Mouse (Mus musculus) cerebellum, postnatal 4 days (tissue): ENCODE measurements around the gene Btaf1.
"Not testable (repeated sequence)": the region's sequence is repeated elsewhere in the genome, so short reads cannot be mapped to it uniquely, and the experiment has no call there.

Source experiments
- DNase-seq, 2 experiments: peaks; one replicate each; pipeline ENCODE4 v3.0.0; 2022; ENCODE audit warnings: low spot score in 2 of 2, mixed read lengths in 1 of 2

Gene Btaf1

DNA sequence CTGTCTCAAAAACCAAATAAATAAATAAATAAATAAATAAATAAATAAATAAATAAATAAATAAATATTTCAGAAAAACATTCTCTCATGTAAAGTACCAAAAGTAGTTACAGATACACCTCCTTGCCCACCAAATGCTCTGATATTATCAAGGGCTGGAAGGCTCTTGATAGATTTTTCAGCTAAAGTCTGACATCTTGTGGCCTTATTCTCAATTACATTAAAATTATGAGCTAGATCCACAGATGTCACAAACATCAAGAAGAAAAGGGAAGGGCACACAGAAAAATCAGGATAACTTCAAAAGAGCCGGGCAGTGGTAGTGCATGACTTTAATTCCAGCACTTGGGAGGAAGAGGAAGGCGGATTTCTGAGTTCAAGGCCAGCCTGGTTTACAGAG lies 3.9 kb upstream of the Btaf1 start:
- no peak for DNase-seq

GRCm38 (mm10) chr19:36922936-36923335 lies 2.9 kb upstream of the Btaf1 start:
- no peak for DNase-seq

- no peak for DNase-seq
These were observed 816 bp downstream of the Btaf1 start for GRCm38 (mm10) chr19:36926553-36927236.

GRCm38 (mm10) chr19:36927800-36928361 lies 2.0 kb downstream of the Btaf1 start:
- DNase-seq, result no peak

GRCm38 (mm10) chr19:36929816-36930215 lies 3.9 kb downstream of the Btaf1 start:
- DNase-seq, result no peak

- no peak for DNase-seq
These were observed 6.2 kb downstream of the Btaf1 start for GRCm38 (mm10) chr19:36932097-36932496.

- DNase-seq, result no peak
These were observed 6.7 kb downstream of the Btaf1 start for GRCm38 (mm10) chr19:36932613-36933012.

DNA sequence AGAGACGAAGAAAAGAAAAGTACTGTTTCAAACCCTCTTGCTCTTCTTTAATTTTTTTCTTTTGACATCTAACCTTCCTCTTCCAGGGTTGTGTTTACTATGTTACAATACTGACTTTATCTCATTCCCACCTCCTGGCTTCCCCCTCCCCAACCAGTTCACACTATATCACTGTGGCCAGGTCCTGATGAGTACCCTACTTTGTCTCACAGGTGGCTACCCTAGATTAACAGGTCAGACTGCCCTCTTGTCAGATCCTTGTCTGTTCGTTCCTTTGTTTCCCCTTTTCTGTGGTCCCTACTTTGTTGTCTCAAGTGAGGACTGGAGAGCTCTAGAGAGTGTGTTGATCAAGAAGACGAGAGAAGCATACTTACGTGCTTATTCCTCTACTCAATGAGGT lies 10.4 kb downstream of the Btaf1 start:
- no peak for DNase-seq

GRCm38 (mm10) chr19:36938008-36938407 lies 12.1 kb downstream of the Btaf1 start:
- no peak for DNase-seq

DNA sequence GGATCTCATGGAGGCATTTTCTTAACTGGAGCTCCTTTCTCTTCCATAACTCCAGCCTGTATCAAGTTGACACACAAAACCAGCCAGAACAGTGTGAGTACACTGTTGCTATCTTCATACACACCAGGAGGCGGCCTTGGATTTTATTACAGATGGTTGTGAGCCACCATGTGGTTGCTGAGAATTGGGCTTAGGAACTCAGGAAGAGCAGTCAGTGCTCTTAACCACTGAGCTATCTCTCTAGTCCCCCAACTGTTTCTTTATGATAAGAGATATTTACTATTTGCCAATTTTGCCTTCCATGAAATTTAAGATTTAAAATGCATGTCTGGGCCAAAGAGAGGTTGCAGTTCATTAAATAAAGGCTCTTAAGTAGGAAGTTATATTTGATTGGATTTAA lies 14.2 kb downstream of the Btaf1 start:
- no peak for DNase-seq

DNA sequence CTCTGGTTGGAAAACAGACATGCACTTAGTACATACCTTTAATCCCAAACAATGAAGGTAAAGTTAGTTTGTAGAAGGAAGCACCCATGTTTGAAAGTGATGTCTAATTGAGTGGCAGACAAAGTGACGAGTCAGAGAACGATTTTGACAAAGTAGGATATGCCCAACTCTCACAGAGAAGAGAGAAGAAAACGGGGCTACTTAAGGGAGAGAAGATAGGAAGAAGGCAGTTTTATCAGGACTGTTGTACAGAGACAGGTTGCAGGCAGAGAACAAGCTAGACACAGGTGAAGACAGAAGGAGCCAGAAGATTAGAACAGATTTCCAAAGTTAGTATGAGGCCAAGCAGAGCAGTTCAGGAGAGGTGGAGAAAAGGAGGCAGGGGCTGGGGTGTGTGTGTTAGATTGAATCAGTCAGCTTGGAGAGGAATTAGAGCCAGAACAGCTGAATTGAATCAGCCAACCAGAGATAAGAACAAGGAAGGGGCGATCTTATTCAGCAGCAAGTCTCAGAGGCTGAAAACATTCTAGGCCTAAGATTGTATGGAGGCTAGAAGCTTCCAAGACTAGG lies 27.8 kb downstream of the Btaf1 start:
- no peak for DNase-seq

- no peak for DNase-seq
These were observed 32.5 kb downstream of the Btaf1 start for GRCm38 (mm10) chr19:36958331-36958730.

GRCm38 (mm10) chr19:36961320-36961719 lies 35.4 kb downstream of the Btaf1 start:
- DNase-seq, result no peak

DNA sequence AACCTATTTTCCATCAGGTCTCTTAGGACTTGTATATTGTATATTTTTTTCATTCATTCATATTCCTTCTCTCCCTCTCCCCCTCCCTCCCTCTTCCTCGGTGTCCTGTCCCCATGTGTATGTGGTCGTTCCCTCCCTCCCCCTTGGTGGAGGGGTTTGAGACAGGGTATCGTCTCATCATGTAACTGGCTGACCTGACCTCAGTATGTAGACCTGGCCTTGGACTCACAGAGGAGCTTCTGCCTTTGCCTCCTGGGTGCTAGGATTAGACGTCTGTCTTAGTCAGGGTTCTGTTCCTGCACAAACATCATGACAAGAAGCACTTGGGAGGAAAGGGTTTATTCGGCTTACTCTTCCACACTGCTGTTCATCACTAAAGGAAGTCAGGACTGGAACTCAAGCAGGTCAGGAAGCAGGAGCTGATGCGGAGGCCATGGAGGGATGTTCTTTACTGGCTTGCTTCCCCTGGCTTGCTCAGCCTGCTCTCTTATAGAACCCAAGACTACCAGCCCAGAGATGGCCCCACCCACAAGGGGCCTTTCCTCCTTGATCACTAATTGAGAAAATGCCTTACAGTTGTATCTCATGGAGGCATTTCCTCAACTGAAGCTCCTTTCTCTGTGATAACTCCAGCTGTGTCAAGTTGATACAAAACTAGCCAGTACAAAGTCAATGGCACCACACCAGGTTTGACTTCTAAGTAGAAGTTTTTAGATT lies 36.8 kb downstream of the Btaf1 start:
- not testable (repeated sequence) for DNase-seq

DNA sequence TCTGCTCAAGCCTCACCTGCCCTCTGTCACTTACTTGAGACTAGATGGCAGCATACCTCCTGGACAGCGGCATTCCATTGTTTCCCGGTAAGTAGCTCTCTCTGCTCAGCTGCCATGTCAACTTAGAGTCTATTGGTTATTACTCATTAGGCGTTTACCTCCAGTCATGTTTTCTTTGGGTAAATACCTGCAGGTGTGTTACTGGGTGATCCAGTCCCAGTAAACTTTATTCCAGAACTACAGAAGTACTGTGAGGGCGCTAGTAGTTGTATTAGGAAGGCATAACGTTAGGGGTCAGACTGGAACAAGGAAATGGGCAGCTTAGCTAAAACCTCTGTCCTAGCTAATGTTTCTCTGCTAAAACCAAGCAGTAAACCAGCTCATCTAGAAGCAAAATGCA lies 78.7 kb downstream of the Btaf1 start:
- DNase-seq, result no peak

- DNase-seq, result no peak
These were observed 84.0 kb downstream of the Btaf1 start for GRCm38 (mm10) chr19:37009878-37010281.

GRCm38 (mm10) chr19:37013461-37013860 lies 87.6 kb downstream of the Btaf1 start:
- DNase-seq, result no peak

DNA sequence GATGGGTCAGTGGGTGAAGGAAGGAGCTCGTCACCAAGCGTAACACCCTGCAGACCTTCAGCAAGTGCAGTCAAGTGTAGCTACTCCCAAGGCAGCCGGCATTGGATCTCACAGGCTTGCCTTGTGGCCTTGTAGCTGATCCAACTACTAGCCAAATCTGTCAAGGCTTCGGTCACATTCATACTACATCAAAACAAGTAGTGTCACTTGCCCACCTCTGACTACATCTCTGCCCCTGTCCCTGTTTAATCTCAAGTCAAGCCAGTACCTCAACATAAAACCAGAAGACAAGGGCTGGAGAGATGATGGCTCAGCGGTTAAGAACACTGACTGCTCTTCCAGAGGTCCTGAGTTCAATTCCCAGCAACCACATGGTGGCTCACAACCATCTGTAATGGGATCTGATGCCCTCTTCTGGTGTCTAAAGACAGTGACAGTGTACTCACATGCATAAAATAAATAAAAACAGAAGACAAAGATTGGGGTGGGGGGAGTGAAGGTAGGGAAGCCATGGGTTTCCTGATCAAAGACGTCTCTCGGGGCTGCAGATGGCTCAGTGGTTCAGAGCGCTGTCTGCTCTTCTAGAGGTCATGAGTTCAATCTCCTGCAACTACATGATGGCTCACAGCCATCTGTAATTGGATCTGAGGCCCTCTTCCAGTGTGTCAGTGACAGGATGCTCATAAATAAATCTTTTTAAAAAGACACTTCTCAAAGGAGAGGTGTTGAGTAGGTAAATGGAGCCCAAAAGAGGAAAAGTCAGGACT lies 88.5 kb downstream of the Btaf1 start:
- DNase-seq, result no peak

DNA sequence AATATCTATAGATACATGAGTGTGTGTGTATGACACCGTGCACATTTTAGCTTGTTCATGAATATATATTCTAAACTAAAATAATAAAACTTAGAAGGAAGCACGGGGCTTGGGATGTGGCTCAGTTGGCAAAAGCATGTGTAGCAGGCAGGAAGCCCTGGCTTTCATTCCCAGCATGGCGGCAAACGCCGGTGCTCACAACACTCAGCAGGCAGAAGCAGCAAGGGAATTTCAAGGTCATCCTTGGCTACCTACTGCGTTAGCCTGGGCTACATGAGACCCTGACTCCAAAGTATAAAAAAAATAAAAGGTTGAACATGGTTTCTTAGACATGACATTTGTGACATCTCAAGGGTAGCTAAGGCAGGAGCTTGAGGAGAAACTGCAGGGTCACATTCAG lies 91.0 kb downstream of the Btaf1 start:
- no peak for DNase-seq

GRCm38 (mm10) chr19:37018411-37018810 lies 92.5 kb downstream of the Btaf1 start:
- peak; percentile 35 to 62 for DNase-seq

DNA sequence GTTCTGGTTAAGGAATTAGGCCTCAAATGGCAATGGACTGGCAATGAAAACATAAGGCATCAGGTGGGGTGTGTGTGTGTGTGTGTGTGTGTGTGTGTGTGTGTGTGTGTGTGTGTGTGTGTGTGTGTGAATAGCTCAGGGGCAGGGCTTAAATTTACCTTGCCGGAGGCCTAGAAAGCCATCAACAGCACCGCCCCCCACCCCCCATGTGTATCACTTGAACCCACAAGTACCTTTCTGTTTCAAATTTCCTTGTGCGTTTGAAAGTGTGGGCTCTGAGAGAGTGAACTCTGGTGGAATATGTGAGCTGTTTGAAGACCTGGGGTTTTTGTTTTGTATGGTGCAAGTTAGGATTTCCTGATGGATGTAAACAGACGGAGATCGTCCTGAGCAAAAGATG lies 93.1 kb downstream of the Btaf1 start:
- no peak for DNase-seq

DNA sequence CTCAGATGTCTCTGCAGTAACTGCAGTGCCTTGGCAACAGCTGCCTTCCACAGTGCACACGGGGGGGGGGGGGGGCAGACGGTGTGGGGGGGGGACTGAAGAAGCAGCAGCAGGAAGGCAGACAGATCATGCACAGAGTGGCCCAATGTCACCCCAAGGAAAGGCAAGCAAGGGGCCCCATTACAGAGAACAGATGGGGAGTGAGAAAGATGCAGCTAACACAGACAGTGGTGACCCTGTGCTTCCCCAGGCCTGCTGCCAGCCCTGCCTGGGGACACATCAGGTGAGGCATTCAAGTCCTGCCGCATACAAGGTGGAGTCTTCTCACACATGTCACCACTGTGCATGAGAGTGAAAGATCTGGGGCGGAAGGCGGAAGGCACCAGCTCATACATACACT lies 94.7 kb downstream of the Btaf1 start:
- no peak for DNase-seq
